Mouse (Mus musculus): ENCODE results near the gene Eif5.

- TF ChIP-seq CTCF (IDR thresholded peaks at IDR 0.05; ENCODE audit: control insufficient read depth, insufficient read depth, insufficient replicate concordance, low read depth, low read length) = no peak
- no peak for TF ChIP-seq POLR2A (IDR thresholded peaks at IDR 0.05; ENCODE audit: control insufficient read depth, low read depth, low read length)
These were observed 25.3 kb downstream of the Eif5 start for GRCm38 (mm10) chr12:111563076-111563629.

Data from testis, adult 2 months (tissue).